Mouse (Mus musculus) liver, postnatal 0 days (tissue): ENCODE data around the gene Mgat4e.

ENCODE experiments used
- CTCF ChIP-seq: sonication (generic); IDR thresholded peaks from 2 replicates; pipeline ENCODE4 v1.5.1; 2016; ENCODE audit warnings: antibody characterized with exemption, low read depth
- EP300 ChIP-seq: IDR thresholded peaks from 2 replicates; pipeline ENCODE4 v1.6.1; 2016; ENCODE audit warnings: antibody characterized with exemption, low read depth, mild to moderate bottlenecking

DNA sequence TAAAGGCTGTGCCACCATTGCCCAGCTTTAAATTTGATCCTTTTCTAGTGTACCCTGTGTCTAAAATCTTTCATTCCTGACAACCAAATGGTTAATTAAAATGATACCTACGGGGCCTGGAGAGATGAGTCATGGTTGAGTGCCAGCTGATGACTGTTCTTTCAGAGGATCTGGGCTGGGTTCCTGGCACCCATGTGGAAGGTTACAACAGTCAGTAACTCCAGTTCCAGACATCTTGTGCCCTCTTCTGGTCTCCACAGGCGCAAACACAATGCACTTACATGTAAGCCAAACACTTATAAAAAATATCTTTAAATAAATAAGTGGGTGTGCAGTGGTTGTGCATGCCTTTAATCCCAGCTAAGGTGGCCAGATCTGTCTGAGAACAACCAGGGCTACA lies 56.0 kb downstream of the Mgat4e start:
- TF ChIP-seq CTCF, result no peak
- no peak for TF ChIP-seq EP300
